38 mouse cellular contexts compared by ENCODE assay signal in the genomic region with DNA sequence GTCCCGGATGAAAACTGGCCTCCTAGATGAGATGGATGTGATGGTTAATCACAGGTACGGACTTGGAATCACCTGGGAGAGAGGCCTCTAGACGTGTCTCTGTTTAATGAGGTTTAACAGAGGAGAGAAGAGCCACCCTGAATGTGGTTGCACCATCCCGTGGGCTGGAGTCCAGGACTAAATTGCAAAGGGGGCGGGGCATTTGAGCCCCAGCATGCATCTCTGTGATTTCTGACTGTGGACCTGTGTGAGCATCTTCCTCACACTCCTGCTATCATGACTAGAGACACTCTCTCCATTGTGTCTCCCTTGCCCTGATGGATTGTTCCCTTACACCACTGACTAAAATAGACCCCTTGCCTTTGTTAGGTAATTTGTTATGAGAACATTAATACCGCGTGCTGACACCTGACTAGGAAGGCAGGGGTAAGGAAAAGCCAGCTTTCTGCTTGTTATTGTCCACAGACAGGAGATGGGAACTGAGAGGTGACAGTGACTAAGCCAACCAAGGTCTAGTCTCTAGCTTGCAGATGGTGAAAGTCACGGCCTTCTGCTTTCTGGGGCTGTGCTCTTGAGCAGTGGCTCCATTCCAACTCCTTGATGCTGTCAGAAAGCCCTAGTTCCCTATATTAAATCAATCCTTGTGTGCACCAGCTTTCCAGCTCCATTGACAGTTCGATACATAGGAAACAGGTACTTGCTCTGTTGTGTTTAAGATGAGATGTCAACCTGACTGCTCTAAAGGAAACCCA. TPM values are rescaled to one million over a fixed set of nuclear protein-coding genes. Genes with fewer than 3 reads are reported as not detected.
A peak's percentile ranks its signal among the peaks of the same experiment; 100 is the strongest.
DNase-seq lines count a peak whose midpoint lies in the region; ATAC-seq lines count a peak whose summit lies in the region.
"Had no signal": no experiment of that assay in that cellular context is flagged by ENCODE, and none has a peak within 500 bp of the region (broad histone marks: within the 10 kb centered on the region; RNA-seq: fewer than 3 reads in every experiment).

No protein-coding gene starts in this region.

- peak; percentile 43 to 49 for DNase-seq in cerebellum, postnatal 10 days
- DNase-seq in cerebellum, adult 8-10 months, result no peak
- peak; percentile 44 for DNase-seq in NIH3T3 (ENCODE audit: low read depth)
- DNase-seq in brain, adult 2 months (ENCODE audit: low read depth, low spot score), result peak; percentile 24
- DNase-seq in layer of hippocampus, postnatal 14 days (ENCODE audit: low spot score in 2 of 2), result no peak
- no peak for DNase-seq in thymus, postnatal 0 days (ENCODE audit: low spot score)
- DNase-seq: cerebellum, adult 18-20 months; heart, postnatal 36 days; kidney, adult 2 months; kidney, postnatal 36 days; layer of hippocampus, postnatal 36 days; lung, adult 2 months; lung, postnatal 10 days; right cerebral cortex, postnatal 4 days; thymus, adult 18-20 months; thymus, postnatal 36 days had no signal

- no peak for ATAC-seq in megakaryocyte-erythroid progenitor cell, adult 5-6 weeks (replicated peaks; ENCODE audit: low FRiP score, low TSS enrichment, poor library complexity, severe bottlenecking)
- ATAC-seq: forebrain, embryonic 15.5 days; hindbrain, postnatal 0 days; intestine, embryonic 15.5 days; midbrain, embryonic 16.5 days had no signal

RNA-seq across cellular contexts. Expression of a gene that starts 21.1 kb away (rescaled TPM):
- 10 to 100 TPM; 17.8 to 19.2 TPM for total RNA-seq in layer of hippocampus, postnatal 14 days (2021)
- polyA plus RNA-seq in thymus, postnatal 0 days (2015; fragmentation: Nextera tagmentation; extraction: Ambion mirVana), result 29.8 and 31.7 TPM in 2 replicates
- total RNA-seq in megakaryocyte-erythroid progenitor cell, adult 5-6 weeks (2014; fragmentation: Nextera tagmentation), result 34.4 and 45.7 TPM in 2 replicates
- total RNA-seq in megakaryocyte-erythroid progenitor cell, adult 5-6 weeks (2017), result 57.2 and 67.9 TPM in 2 replicates

RNA-seq across cellular contexts. Expression of a gene that starts 21.2 kb away (rescaled TPM):
- 10 to 100 TPM; 48.6 to 49.0 TPM for total RNA-seq in layer of hippocampus, postnatal 14 days (2021)
- polyA plus RNA-seq in thymus, postnatal 0 days (2015; fragmentation: Nextera tagmentation; extraction: Ambion mirVana), result 28.4 and 28.5 TPM in 2 replicates
- total RNA-seq in megakaryocyte-erythroid progenitor cell, adult 5-6 weeks (2014; fragmentation: Nextera tagmentation), result 37.7 and 42.4 TPM in 2 replicates
- total RNA-seq in megakaryocyte-erythroid progenitor cell, adult 5-6 weeks (2017), result 21.6 and 25.0 TPM in 2 replicates

RNA-seq across cellular contexts. Expression of a gene that starts 35.5 kb away (rescaled TPM):
- 10 to 100 TPM; 90.3 to 96.4 TPM for total RNA-seq in layer of hippocampus, postnatal 14 days (2021)
- polyA plus RNA-seq in thymus, postnatal 0 days (2015; fragmentation: Nextera tagmentation; extraction: Ambion mirVana), result 1.7 and 3.7 TPM in 2 replicates
- total RNA-seq in megakaryocyte-erythroid progenitor cell, adult 5-6 weeks (2014; fragmentation: Nextera tagmentation), result 0.79 and 1.1 TPM in 2 replicates
- total RNA-seq in megakaryocyte-erythroid progenitor cell, adult 5-6 weeks (2017), result 1.5 and 2.0 TPM in 2 replicates

RNA-seq across cellular contexts. Expression of a gene that starts 38.0 kb away (rescaled TPM):
- total RNA-seq in layer of hippocampus, postnatal 14 days (2021), result not detected
- polyA plus RNA-seq in thymus, postnatal 0 days (2015; fragmentation: Nextera tagmentation; extraction: Ambion mirVana), result not detected in 2 replicates
- not detected in 2 replicates for total RNA-seq in megakaryocyte-erythroid progenitor cell, adult 5-6 weeks (2014; fragmentation: Nextera tagmentation)
- not detected in 2 replicates for total RNA-seq in megakaryocyte-erythroid progenitor cell, adult 5-6 weeks (2017)
- total RNA-seq: gastrocnemius, adult 8-10 months; heart, postnatal 36 days; hindbrain, postnatal 0 days; layer of hippocampus, adult 8-10 months; layer of hippocampus, postnatal 36 days; left cerebral cortex, postnatal 10 days had no signal
- polyA plus RNA-seq: brain, embryonic 14.5 days; embryonic facial prominence, embryonic 13.5 days; forebrain, embryonic 10.5 days; forebrain, embryonic 15.5 days; heart, embryonic 11.5 days; heart, embryonic 16.5 days; hindbrain, embryonic 12.5 days; hindbrain, postnatal 0 days; intestine, embryonic 15.5 days; kidney, adult 2 months; kidney, embryonic 16.5 days; limb, embryonic 10.5 days; limb, embryonic 15.5 days; liver, embryonic 14.5 days; lung, adult 2 months; midbrain, embryonic 11.5 days; midbrain, embryonic 16.5 days; neural tube, embryonic 12.5 days; spleen, adult 2 months; stomach, postnatal 0 days had no signal

Comparison
In these comparisons a context has a peak if more than half of its experiments do, and no peak if none do; other contexts are left out.
1. DNase-seq: peak in cerebellum, postnatal 10 days (2 of 2), NIH3T3 (single experiment) and brain, adult 2 months (single experiment); none in cerebellum, adult 8-10 months (single experiment), layer of hippocampus, postnatal 14 days (0 of 2) and thymus, postnatal 0 days (single experiment).
2. RNA of a gene that starts 35.5 kb away (total RNA-seq): 90.3 to 96.4 TPM in layer of hippocampus, postnatal 14 days; 0.79 to 2.0 TPM in megakaryocyte-erythroid progenitor cell, adult 5-6 weeks; every median in the first group is over 10 times any median in the second.